Mouse (Mus musculus) brain, embryonic 14.5 days (tissue): Measurements from ENCODE around the gene Galnt4.

Experiments
- CTCF ChIP-seq: fragments of 200-500 bp; IDR thresholded peaks from 2 replicates; pipeline ENCODE4 v1.5.1; 2012; ENCODE audit warnings: inconsistent platforms, mild to moderate bottlenecking, moderate library complexity, borderline replicate concordance; ENCODE audit not compliant: insufficient read depth, insufficient read length; ENCODE audit errors: extremely low read depth
- POLR2A ChIP-seq: fragments of 200-500 bp; IDR thresholded peaks from 2 replicates; pipeline ENCODE4 v1.6.1; 2012; ENCODE audit warnings: mild to moderate bottlenecking, inconsistent platforms, borderline replicate concordance; ENCODE audit not compliant: poor library complexity, insufficient read depth, insufficient read length, severe bottlenecking; ENCODE audit errors: extremely low read depth

DNA sequence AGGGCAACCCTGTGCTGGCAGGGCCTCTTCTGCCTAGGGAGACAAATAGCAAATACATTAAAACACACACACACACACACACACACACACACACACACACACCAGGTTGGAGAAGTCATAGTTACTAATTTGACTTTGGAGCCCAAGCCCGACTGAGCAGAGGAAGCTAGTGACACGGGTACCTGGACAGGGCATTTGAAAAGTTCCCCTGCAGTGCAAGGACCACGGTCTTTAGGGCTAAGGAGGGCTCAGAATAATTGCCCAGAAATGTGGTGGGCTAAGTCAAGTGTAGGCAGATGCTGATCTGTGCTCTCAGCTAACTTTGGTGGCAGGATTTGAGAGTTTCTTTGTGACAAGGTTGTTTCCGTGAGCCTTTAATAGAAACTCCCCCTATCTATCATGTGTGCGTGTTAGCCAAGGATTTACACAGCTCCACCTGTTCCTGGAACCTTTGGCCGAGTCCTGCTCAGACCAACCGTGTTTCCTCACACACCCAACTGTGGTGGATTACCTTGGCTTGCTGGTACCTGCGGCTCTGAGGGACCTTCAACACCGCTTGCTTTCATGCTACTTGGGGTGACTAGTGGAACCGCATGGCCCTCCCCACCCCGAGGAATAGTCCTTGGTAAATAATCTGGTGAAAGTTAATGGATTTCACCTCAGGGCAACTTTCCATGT is 24.8 kb downstream of the Galnt4 start:
- TF ChIP-seq CTCF (no peak), POLR2A (no peak)
